ENCODE assay signal across 8 mouse cellular contexts in genomic region chr5:134901012-134901643, GRCm38 (mm10). TPM values are rescaled to one million over a fixed set of nuclear protein-coding genes. Genes with fewer than 3 reads are reported as not detected.
DNase-seq lines count a peak whose midpoint lies in the region; ATAC-seq and TF ChIP-seq lines count a peak whose summit lies in the region.

No protein-coding gene starts in this region.

- peak; percentile 73; the same call in 1 of the 2 replicates for ATAC-seq in intestine, embryonic 15.5 days
- ATAC-seq in monocyte, adult 5-6 weeks (replicated peaks; ENCODE audit: insufficient number of reproducible peaks, low FRiP score, low TSS enrichment, poor library complexity, severe bottlenecking): no peak

- H3K36me3 ChIP-seq in intestine, embryonic 15.5 days: no peaks in the 10 kb centered on the region

- H3K4me3 ChIP-seq in left cerebral cortex, adult 2 months: no peak overlapping the region
- H3K4me3 ChIP-seq in intestine, embryonic 15.5 days (replicated peaks): no peak overlapping the region

- 31% methylated on average over 12 of the region's 12 CpGs for WGBS in intestine, embryonic 15.5 days

- intact Hi-C loops in left cerebral cortex, adult 2 months (cut with DNase I): loop anchor here (2.0 to 10.0 kb wide), 2 partner anchors 152 to 406 kb away; no protein-coding TSS in a partner anchor
- intact Hi-C loops in left cerebral cortex, postnatal 4 days (cut with DNase I): loop anchor here (5.0 kb wide), 1 partner anchor 154 kb away; the partner anchor contains the start of gene Eln

- H3K9me3 ChIP-seq in intestine, embryonic 15.5 days: no peaks in the 10 kb centered on the region

- TF ChIP-seq CTCF in left cerebral cortex, adult 2 months (IDR thresholded peaks at IDR 0.05): peak; percentile 63

- peak in 1 of 2 experiments; percentile 34 for DNase-seq in left cerebral cortex, adult 2 months (ENCODE audit: extremely low spot score in 1 of 2, low spot score in 2 of 2)
- no peak for DNase-seq in left cerebral cortex, adult 8-10 months (ENCODE audit: low spot score in 2 of 2)
- peak; percentile 74 for DNase-seq in NIH3T3 (ENCODE audit: low read depth)
- DNase-seq in embryo, embryonic 10.5 days (ENCODE audit: low spot score): peak; percentile 75
- peak; percentile 58 for DNase-seq in left cerebral cortex, postnatal 4 days
- peak; percentile 10 to 15 for DNase-seq in right cerebral cortex, postnatal 36 days (ENCODE audit: low spot score in 2 of 2)

- H3K9ac ChIP-seq in intestine, embryonic 15.5 days: no peak overlapping the region

- no peak overlapping the region for H3K27ac ChIP-seq in left cerebral cortex, adult 2 months
- H3K27ac ChIP-seq in intestine, embryonic 15.5 days: no peak overlapping the region

- no peaks in the 10 kb centered on the region for H3K27me3 ChIP-seq in intestine, embryonic 15.5 days (replicated peaks)

- no peak overlapping the region for H3K4me2 ChIP-seq in intestine, embryonic 15.5 days (replicated peaks)

- peaks cover 2% of the 10 kb centered on the region for H3K4me1 ChIP-seq in intestine, embryonic 15.5 days (replicated peaks)

RNA-seq across cellular contexts. Expression of gene Tmem270, which starts 5.4 kb away (rescaled TPM):
- total RNA-seq in left cerebral cortex, adult 2 months (2021): not detected
- not detected for total RNA-seq in left cerebral cortex, adult 8-10 months (2022)
- not detected in 2 replicates for polyA plus RNA-seq in intestine, embryonic 15.5 days (2015; fragmentation: Nextera tagmentation; extraction: Ambion mirVana)
- total RNA-seq in left cerebral cortex, postnatal 4 days (2021): not detected
- total RNA-seq in monocyte, adult 5-6 weeks (2017): not detected in 3 replicates

RNA-seq across cellular contexts. Expression of gene Cldn13, which starts 14.2 kb away (rescaled TPM):
- not detected for total RNA-seq in left cerebral cortex, adult 2 months (2021)
- not detected for total RNA-seq in left cerebral cortex, adult 8-10 months (2022)
- polyA plus RNA-seq in intestine, embryonic 15.5 days (2015; fragmentation: Nextera tagmentation; extraction: Ambion mirVana): 3.9 and 5.3 TPM in 2 replicates
- total RNA-seq in left cerebral cortex, postnatal 4 days (2021): not detected
- total RNA-seq in monocyte, adult 5-6 weeks (2017): not detected in 3 replicates

RNA-seq across cellular contexts. Expression of gene Mettl27, which starts 31.0 kb away (rescaled TPM):
- 1 to 10 TPM; 7.5 to 9.3 TPM for total RNA-seq in left cerebral cortex, adult 2 months (2021)
- total RNA-seq in left cerebral cortex, adult 8-10 months (2022): 10 to 100 TPM in 3 of 4 experiments, 1 to 10 TPM in 1; 9.7 to 11.5 (median 11.1) TPM
- 18.5 and 25.7 TPM in 2 replicates for polyA plus RNA-seq in intestine, embryonic 15.5 days (2015; fragmentation: Nextera tagmentation; extraction: Ambion mirVana)
- total RNA-seq in left cerebral cortex, postnatal 4 days (2021): 1 to 10 TPM; 6.4 to 7.2 TPM
- total RNA-seq in monocyte, adult 5-6 weeks (2017): 1.3 to 1.6 TPM in 2 of 3 replicates, not detected in the other

RNA-seq across cellular contexts. Expression of gene Cldn4, which starts 45.6 kb away (rescaled TPM):
- not detected for total RNA-seq in left cerebral cortex, adult 2 months (2021)
- total RNA-seq in left cerebral cortex, adult 8-10 months (2022): not detected
- polyA plus RNA-seq in intestine, embryonic 15.5 days (2015; fragmentation: Nextera tagmentation; extraction: Ambion mirVana): 45.6 and 49.2 TPM in 2 replicates
- total RNA-seq in left cerebral cortex, postnatal 4 days (2021): under 1 TPM in 1 of 2 experiments, not detected in 1; 0.18 TPM
- not detected in 3 replicates for total RNA-seq in monocyte, adult 5-6 weeks (2017)

Comparison
In these comparisons a context has a peak if more than half of its experiments do, and no peak if none do; other contexts are left out.
1. DNase-seq: peak in NIH3T3 (single experiment), embryo, embryonic 10.5 days (single experiment), left cerebral cortex, postnatal 4 days (single experiment) and right cerebral cortex, postnatal 36 days (2 of 2); none in left cerebral cortex, adult 8-10 months (0 of 2).